Mouse (Mus musculus) hematopoietic stem cell, adult 5-6 weeks (primary cell): ENCODE data around the gene Itm2b. TPM values are rescaled to one million over a fixed set of nuclear protein-coding genes. Genes with fewer than 3 reads are reported as not detected.

Source experiments
- ATAC-seq, 2 experiments: fragments of 125-278 bp in 1 of 2; replicated peaks in 1 of 2; 2 replicates each; pipeline ENCODE4 v1.8.0; 2016 to 2017; ENCODE audit warnings: inconsistent platforms in 2 of 2, mild to moderate bottlenecking in 2 of 2, moderate number of reproducible peaks in 2 of 2, low read depth in 1 of 2, moderate TSS enrichment in 1 of 2; ENCODE audit not compliant: low FRiP score in 2 of 2, poor library complexity in 2 of 2, severe bottlenecking in 2 of 2, insufficient read depth in 1 of 2, low TSS enrichment in 1 of 2
- total RNA-seq: library from RNA; stranded (forward); fragments of 172-1452, 232-1000 nt; gene quantifications from 2 replicates; pipeline ENCODE4 v1.2.3, GENCODE M21; 2017

Itm2b gene
- total RNA-seq, 1 experiment from 2014 or later, result 901 TPM

- no peak for ATAC-seq
Observed at GRCm38 (mm10) chr14:73375445-73375844, 9.6 kb downstream of the Itm2b start.

- no peak for ATAC-seq
Observed at GRCm38 (mm10) chr14:73374315-73374890, 10.7 kb downstream of the Itm2b start.

GRCm38 (mm10) chr14:73373606-73374005, 11.5 kb downstream of the Itm2b start:
- no peak for ATAC-seq

- ATAC-seq, result no peak
Observed at GRCm38 (mm10) chr14:73372990-73373389, 12.1 kb downstream of the Itm2b start.

GRCm38 (mm10) chr14:73371577-73371976, 13.5 kb downstream of the Itm2b start:
- no peak for ATAC-seq

DNA sequence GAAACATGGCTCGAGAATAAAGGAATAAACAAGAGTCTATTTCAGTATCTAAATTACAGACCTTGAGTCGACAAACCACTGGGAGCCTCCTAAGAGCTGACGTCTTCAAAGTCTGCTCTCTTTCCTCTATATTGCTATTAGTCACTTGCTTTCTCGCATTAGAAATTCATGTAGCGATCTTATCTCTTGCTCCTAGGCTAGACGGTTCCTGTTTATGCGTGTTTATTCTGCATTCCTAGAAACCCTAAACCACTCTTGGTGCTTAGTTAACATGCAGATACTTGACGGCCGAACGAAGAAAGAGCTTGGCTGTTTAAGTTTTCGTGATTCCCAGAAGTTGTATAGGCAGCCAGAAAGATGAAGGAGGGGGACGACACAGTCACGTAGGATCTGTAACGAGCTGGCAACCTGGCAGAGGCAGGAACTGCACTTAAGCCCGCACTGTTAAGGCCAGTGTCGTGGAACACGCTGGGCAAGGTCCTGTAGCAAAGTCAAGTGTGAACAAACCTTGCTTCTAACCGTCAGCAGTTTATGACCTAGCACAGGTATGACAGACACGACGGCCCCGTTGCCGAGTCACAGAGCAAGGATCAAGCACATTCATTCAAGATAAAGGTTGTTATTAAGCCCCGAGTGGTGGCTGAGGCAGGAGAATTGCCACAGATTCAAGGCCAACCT, 14.3 kb downstream of the Itm2b start:
- ATAC-seq, result no peak

DNA sequence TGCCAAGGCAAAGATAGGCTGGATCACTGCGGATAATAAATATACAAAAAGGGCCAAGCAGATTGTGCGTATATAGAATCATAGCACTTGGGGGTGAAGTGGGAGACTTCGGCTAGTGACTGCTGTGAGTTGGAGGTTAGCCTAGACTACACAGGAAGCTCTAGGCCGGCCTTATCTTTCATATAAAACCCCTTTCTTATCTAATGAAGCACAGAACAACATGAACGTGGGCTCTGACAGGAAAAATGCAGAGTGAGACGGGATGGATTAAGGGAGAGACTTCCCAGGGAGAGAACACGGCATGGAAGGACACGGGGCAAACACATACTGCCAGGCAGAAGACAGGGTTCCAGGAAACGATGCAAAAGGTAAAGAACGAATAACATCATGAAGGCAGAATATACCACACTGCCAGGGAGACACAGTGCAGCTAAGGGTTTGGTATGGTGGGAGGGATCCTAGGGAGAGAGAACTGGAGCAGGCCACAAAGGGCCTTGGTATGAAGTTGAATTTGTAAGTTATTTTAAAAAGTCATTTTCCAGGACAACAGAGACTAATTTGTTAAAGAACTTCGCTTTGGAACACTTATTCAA, 14.9 kb downstream of the Itm2b start:
- no peak for ATAC-seq

DNA sequence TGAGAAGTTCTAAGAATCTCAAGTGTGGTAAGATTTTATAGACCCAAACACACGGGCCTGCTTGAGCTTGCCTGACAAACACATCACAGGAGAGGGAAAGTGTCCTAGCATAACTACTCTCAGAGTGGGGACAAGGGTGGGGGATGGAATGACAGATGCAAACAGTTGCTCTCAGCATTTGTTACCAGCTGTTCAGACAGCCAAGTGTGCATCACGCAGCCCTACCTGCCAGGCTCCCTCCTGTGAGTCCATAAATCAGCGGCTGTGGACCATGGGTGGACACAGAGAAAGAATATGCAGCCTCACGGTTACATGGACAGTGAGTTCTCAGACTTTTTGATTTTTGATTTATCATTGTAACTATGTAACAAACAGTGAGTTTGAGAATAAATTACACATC, 15.5 kb downstream of the Itm2b start:
- no peak for ATAC-seq

GRCm38 (mm10) chr14:73368966-73369365, 16.1 kb downstream of the Itm2b start:
- no peak for ATAC-seq

GRCm38 (mm10) chr14:73368221-73368620, 16.9 kb downstream of the Itm2b start:
- no peak for ATAC-seq

DNA sequence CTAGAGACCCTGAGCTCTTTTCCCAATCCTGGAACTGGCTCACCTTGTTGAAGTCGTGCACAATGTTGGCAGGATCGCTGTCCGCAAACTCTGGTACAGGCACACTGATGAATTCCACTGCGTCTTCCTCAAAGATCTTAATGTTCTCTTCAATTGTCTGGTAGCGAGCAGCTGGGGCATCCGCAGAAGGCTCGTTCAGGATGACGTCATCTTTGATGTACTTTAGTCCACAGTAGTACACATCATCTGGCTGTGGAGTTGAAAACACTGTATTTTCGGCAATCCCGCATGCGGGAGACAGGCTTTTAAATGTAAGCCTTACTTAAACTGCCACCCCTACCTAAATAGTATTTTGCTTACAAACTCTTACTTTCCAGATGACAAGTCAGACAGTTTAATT, 18.8 kb downstream of the Itm2b start:
- ATAC-seq, result no peak

DNA sequence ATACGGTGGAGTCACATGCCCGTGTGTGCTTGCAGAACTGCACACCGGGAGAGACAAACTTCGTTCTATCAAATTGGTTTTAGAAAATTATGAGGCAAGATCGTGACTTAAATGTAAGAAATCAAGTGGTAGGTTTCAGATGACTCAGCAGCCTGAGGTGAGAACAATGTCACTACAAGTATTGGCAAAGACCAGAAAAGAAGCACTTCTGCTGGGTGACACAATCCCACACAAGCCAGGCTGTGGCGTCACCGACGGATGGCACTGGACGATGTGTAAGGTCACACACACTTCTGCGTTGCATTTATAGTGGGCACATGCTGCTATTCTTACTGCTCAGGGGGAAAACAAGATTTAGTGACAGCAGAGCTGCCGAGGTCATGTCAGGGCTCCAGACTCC, 21.3 kb downstream of the Itm2b start:
- ATAC-seq, result peak in 1 of 2 experiments; percentile 73; a peak in 1 of 4 replicates

GRCm38 (mm10) chr14:73354700-73355099, 30.4 kb downstream of the Itm2b start:
- ATAC-seq, result no peak

DNA sequence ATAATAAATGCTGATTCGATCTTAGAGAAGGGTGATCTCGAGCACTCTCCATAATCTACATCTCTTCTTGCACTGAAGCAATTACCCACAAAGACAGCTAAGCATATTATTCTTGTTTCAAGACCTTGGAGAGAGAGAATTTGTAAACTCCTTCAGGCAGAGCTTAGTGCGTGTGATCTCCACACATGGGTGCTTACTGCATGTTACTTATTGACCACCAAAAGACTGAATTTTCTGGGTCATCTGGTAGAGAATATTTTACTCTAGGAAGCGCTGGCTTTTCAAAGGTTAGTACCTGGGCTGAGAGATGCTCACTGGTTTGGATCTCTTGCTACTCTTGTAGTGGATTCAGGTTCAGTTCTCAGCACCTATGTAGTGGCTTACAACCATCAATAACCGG, 34.0 kb downstream of the Itm2b start:
- ATAC-seq, result no peak

DNA sequence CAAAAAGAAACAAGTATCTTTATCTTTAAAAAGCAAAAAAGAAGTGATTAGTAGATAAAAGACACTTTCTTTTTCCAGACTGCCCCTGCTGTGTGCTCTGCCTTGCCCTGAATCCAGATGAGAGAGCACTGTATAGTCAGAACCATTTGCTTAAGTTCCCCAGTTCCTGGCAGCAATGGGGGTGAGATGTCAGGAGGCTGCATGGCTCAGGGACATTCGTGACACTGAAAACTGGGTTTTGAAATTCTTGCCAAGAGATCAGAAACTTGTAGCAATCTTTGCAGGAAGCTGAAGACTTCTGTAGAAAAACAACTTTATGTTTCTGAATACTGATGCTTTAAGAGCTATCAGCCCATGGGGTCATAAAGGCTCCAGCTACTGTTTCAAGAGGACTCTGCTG, 35.1 kb downstream of the Itm2b start:
- ATAC-seq, result no peak

- ATAC-seq, result no peak
Observed at GRCm38 (mm10) chr14:73349061-73349670, 35.9 kb downstream of the Itm2b start.

DNA sequence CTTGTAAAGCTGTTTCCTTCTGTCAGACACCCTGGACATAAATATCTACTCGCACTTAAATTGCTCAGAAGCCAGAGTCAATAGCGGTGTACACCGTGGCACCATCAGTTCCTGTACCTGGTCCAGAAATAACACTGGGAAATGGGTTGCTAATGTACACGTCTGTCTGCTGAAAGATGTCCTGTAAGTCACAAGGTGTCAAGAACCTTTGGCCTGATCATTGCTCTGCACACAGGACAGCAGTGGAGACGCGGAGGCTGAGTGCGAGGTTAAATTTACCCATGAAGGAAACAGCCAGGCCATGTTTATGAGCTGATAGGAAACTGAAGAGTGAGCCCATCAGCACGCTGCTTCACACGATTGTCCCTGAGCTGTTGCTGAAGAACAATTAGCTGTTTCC, 37.8 kb downstream of the Itm2b start:
- 0 out of 4 replicates have a peak, but pooled peaks of 1 of the 2 experiments have one; percentile 12 for ATAC-seq

DNA sequence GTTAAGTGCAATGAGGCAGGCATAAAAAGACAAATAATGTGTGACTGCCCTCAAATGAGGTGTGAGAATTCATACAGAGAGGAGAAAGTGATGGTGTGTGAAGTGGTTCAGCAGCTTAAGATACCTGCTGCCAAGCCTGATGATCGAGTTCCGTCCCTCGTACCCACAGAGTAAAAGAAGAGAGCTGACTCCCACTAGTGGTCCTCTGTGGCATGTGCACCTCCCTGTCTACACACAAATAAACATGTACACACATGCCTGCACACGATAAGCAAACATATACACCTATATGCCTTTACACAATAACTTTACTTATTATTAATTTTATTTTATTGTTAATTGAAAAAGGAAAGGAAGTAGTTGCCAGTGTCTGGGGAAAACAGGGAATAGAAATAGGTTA, 39.5 kb downstream of the Itm2b start:
- no peak for ATAC-seq
